Mouse (Mus musculus) hindbrain, postnatal 0 days (tissue): ENCODE data around the gene Ddx39b. TPM values are rescaled to one million over a fixed set of nuclear protein-coding genes. Genes with fewer than 3 reads are reported as not detected.

Source experiments
- ATAC-seq: fragments of 200-750 bp; cut with Nextera tagmentation; 2 replicates; pipeline ENCODE4 v1.8.0; 2017; ENCODE audit warnings: mild to moderate bottlenecking, moderate TSS enrichment, moderate library complexity
- DNase-seq: peaks from one replicate; pipeline ENCODE4 v3.0.0-alpha.2; 2015; ENCODE audit warnings: low spot score
- H3K27ac ChIP-seq: fragments of 300-500 bp; sonication (generic); 2 replicates; pipeline ENCODE4 v1.5.1; 2014; ENCODE audit warnings: mild to moderate bottlenecking
- H3K27me3 ChIP-seq: fragments of 300-500 bp; sonication (generic); 2 replicates; pipeline ENCODE4 v1.6.1; 2014; ENCODE audit warnings: low read length, mixed read lengths; ENCODE audit not compliant: insufficient read depth
- H3K36me3 ChIP-seq: fragments of 300-500 bp; sonication (generic); 2 replicates; pipeline ENCODE4 v1.6.1; 2014; ENCODE audit warnings: low read length, mixed read lengths; ENCODE audit not compliant: insufficient read depth
- H3K4me1 ChIP-seq: fragments of 300-500 bp; sonication (generic); 2 replicates; pipeline ENCODE4 v1.6.1; 2014; ENCODE audit warnings: antibody characterized with exemption, low read length, mixed read lengths; ENCODE audit not compliant: insufficient read depth
- H3K4me2 ChIP-seq: fragments of 300-500 bp; sonication (generic); 2 replicates; pipeline ENCODE4 v1.6.1; 2014; ENCODE audit warnings: low read depth, mild to moderate bottlenecking, low read length, moderate library complexity, mixed read lengths
- H3K4me3 ChIP-seq: fragments of 300-500 bp; sonication (generic); 2 replicates; pipeline ENCODE4 v1.5.1; 2014; ENCODE audit warnings: low read length
- H3K9ac ChIP-seq: fragments of 300-500 bp; sonication (generic); replicated peaks from 2 replicates; pipeline ENCODE4 v1.6.1; 2014; ENCODE audit warnings: mild to moderate bottlenecking, low read length, moderate library complexity, mixed read lengths
- H3K9me3 ChIP-seq: fragments of 300-500 bp; sonication (generic); 2 replicates; pipeline ENCODE4 v1.6.1; 2016; ENCODE audit warnings: low read length, mixed read lengths
- CTCF ChIP-seq: IDR thresholded peaks from 2 replicates; pipeline ENCODE4 v1.5.1; 2016; ENCODE audit warnings: antibody characterized with exemption, control low read depth, low read depth
- WGBS: fragments of 180-500 bp; shearing (Covaris S2); extraction: QIAGEN DNeasy Blood & Tissue Kit; methylation state at CpG from one replicate; pipeline ENCODE4 v1.1.7; 2014; 5-methylcytosine and 5-hydroxymethylcytosine counted together
- polyA plus RNA-seq: library from polyadenylated mRNA; unstranded; fragments of >200 nt; fragmentation: Nextera tagmentation; extraction: Ambion mirVana; gene quantifications from 2 replicates; pipeline ENCODE4 v1.2.1, GENCODE M21; 2015
- total RNA-seq: library from RNA; depleted of rRNA; stranded (reverse); fragments of >200 nt; gene quantifications from 2 replicates; pipeline ENCODE4 v1.2.3, GENCODE M21; 2014

Ddx39b gene
- total and polyA plus RNA-seq, 2 experiments from 2014 or later: 266 to 341 TPM

GRCm38 (mm10) chr17:35202442-35202841 lies 39.1 kb upstream of the Ddx39b start:
- no peak overlapping the region for H3K4me3 ChIP-seq
- no peak overlapping the region for H3K4me2 ChIP-seq
- H3K4me1 ChIP-seq: no peaks in the 10 kb centered on the region
- peaks cover 8% of the 10 kb centered on the region; the same call in 1 of the 2 replicates for H3K27me3 ChIP-seq
- WGBS: 80% methylated on average over 4 of the region's 4 CpGs
- H3K27ac ChIP-seq: no peak overlapping the region
- H3K9me3 ChIP-seq: no peaks in the 10 kb centered on the region
- H3K36me3 ChIP-seq: no peaks in the 10 kb centered on the region
- no peak for DNase-seq
- no peak overlapping the region for H3K9ac ChIP-seq
- no peak for ATAC-seq
- no peak for TF ChIP-seq CTCF

GRCm38 (mm10) chr17:35204494-35205379 lies 36.8 kb upstream of the Ddx39b start, which contains the start of gene Lta:
Lta (minus strand) TSS chr17:35205351.
- Histone ChIP-seq H3K27me3 (peaks cover 8% of the 10 kb centered on the region; the same call in 1 of the 2 replicates), H3K4me2 (no peak within 1 kb of the TSS), H3K36me3 (no peaks in the 10 kb centered on the region), H3K4me3 (no peak within 1 kb of the TSS), H3K4me1 (no peaks in the 10 kb centered on the region), H3K27ac (no peak within 1 kb of the TSS), H3K9me3 (no peaks in the 10 kb centered on the region), H3K9ac (no peak within 1 kb of the TSS)
- no peak for TF ChIP-seq CTCF
- DNase-seq: no peak
- WGBS: 36% methylated on average over 20 of the region's 20 CpGs
- ATAC-seq: no peak

- H3K4me2 ChIP-seq: no peak overlapping the region
- no peaks in the 10 kb centered on the region for H3K9me3 ChIP-seq
- no peaks in the 10 kb centered on the region for H3K4me1 ChIP-seq
- no peak overlapping the region for H3K9ac ChIP-seq
- H3K36me3 ChIP-seq: no peaks in the 10 kb centered on the region
- DNase-seq (no peak), ATAC-seq (no peak)
- no peak overlapping the region for H3K27ac ChIP-seq
- peaks cover 8% of the 10 kb centered on the region; the same call in 1 of the 2 replicates for H3K27me3 ChIP-seq
- H3K4me3 ChIP-seq: no peak overlapping the region
- 59% methylated on average over 10 of the region's 10 CpGs for WGBS
- no peak for TF ChIP-seq CTCF
These were observed 36.2 kb upstream of the Ddx39b start for GRCm38 (mm10) chr17:35205380-35205769.

- no peaks in the 10 kb centered on the region for H3K27me3 ChIP-seq
- 71% methylated on average over 12 of the region's 12 CpGs for WGBS
These were observed 31.6 kb upstream of the Ddx39b start for GRCm38 (mm10) chr17:35209785-35210535.

GRCm38 (mm10) chr17:35210593-35210992 lies 31.0 kb upstream of the Ddx39b start:
- Histone ChIP-seq H3K9me3 (no peaks in the 10 kb centered on the region), H3K27me3 (no peaks in the 10 kb centered on the region), H3K4me1 (no peaks in the 10 kb centered on the region), H3K4me3 (no peak overlapping the region), H3K36me3 (no peaks in the 10 kb centered on the region), H3K27ac (no peak overlapping the region), H3K4me2 (no peak overlapping the region), H3K9ac (no peak overlapping the region)
- 81% methylated on average over 3 of the region's 3 CpGs for WGBS
- no peak for TF ChIP-seq CTCF
- ATAC-seq: no peak
- DNase-seq: no peak

More at GRCm38 (mm10) chr17:35209785-35210535, 31.6 kb upstream of the Ddx39b start:
- ATAC-seq (no peak), DNase-seq (no peak)
- no peak overlapping the region for H3K27ac ChIP-seq
- no peak overlapping the region for H3K4me3 ChIP-seq
- H3K9me3 ChIP-seq: no peaks in the 10 kb centered on the region
- H3K4me2 ChIP-seq: no peak overlapping the region
- H3K4me1 ChIP-seq: no peaks in the 10 kb centered on the region
- H3K9ac ChIP-seq: no peak overlapping the region
- H3K36me3 ChIP-seq: no peaks in the 10 kb centered on the region
- no peak for TF ChIP-seq CTCF

- Histone ChIP-seq H3K27me3 (no peaks in the 10 kb centered on the region), H3K9ac (no peak overlapping the region), H3K9me3 (no peaks in the 10 kb centered on the region), H3K4me1 (no peaks in the 10 kb centered on the region), H3K27ac (no peak overlapping the region), H3K4me3 (no peak overlapping the region), H3K4me2 (no peak overlapping the region), H3K36me3 (no peaks in the 10 kb centered on the region)
- ATAC-seq (no peak), DNase-seq (no peak)
- TF ChIP-seq CTCF: no peak
- WGBS: 93% methylated on average over 5 of the region's 5 CpGs
These were observed 28.5 kb upstream of the Ddx39b start for GRCm38 (mm10) chr17:35213071-35213470.
